Mouse (Mus musculus) limb, embryonic 11.5 days (tissue): ENCODE data around the gene Fermt2. TPM values are rescaled to one million over a fixed set of nuclear protein-coding genes. Genes with fewer than 3 reads are reported as not detected.

Experiments used
- ATAC-seq: fragments of 200-750 bp; cut with Nextera tagmentation; 2 replicates; pipeline ENCODE4 v1.8.0; 2017; ENCODE audit warnings: low read depth; ENCODE audit not compliant: insufficient number of reproducible peaks, low FRiP score, low TSS enrichment
- DNase-seq: peaks from one replicate; pipeline ENCODE4 v3.0.0-alpha.2; 2015; ENCODE audit warnings: low spot score
- H3K27ac ChIP-seq: fragments of 300-500 bp; sonication (generic); replicated peaks from 2 replicates; pipeline ENCODE4 v1.5.1; 2014; ENCODE audit warnings: low read depth, mild to moderate bottlenecking, low read length
- H3K27me3 ChIP-seq: fragments of 300-500 bp; sonication (generic); 2 replicates; pipeline ENCODE4 v1.6.1; 2014; ENCODE audit warnings: mild to moderate bottlenecking, low read length, mixed read lengths; ENCODE audit not compliant: control insufficient read depth, insufficient read depth
- H3K36me3 ChIP-seq: fragments of 300-500 bp; sonication (generic); 2 replicates; pipeline ENCODE4 v1.6.1; 2014; ENCODE audit warnings: mild to moderate bottlenecking, low read length, moderate library complexity, mixed read lengths; ENCODE audit not compliant: control insufficient read depth, insufficient read depth
- H3K4me1 ChIP-seq: fragments of 300-500 bp; sonication (generic); 2 replicates; pipeline ENCODE4 v1.6.1; 2014; ENCODE audit warnings: low read length, mixed read lengths; ENCODE audit not compliant: control insufficient read depth, insufficient read depth
- H3K4me2 ChIP-seq: fragments of 300-500 bp; sonication (generic); 2 replicates; pipeline ENCODE4 v1.6.1; 2014; ENCODE audit warnings: low read depth, mild to moderate bottlenecking, moderate library complexity; ENCODE audit not compliant: severe bottlenecking
- H3K4me3 ChIP-seq: fragments of 300-500 bp; sonication (generic); 2 replicates; pipeline ENCODE4 v1.5.1; 2014; ENCODE audit warnings: low read depth, low read length
- H3K9ac ChIP-seq: fragments of 300-500 bp; sonication (generic); 2 replicates; pipeline ENCODE4 v1.6.1; 2014; ENCODE audit warnings: mild to moderate bottlenecking, low read length
- H3K9me3 ChIP-seq: fragments of 300-500 bp; sonication (generic); 2 replicates; pipeline ENCODE4 v1.6.1; 2016; ENCODE audit warnings: low read length; ENCODE audit not compliant: control insufficient read depth
- WGBS: fragments of 180-500 bp; shearing (Covaris S2); extraction: QIAGEN DNeasy Blood & Tissue Kit; methylation state at CpG from one replicate; pipeline ENCODE4 v1.1.7; 2014; 5-methylcytosine and 5-hydroxymethylcytosine counted together
- polyA plus RNA-seq: library from polyadenylated mRNA; unstranded; fragments of >200 nt; fragmentation: Nextera tagmentation; extraction: Ambion mirVana; gene quantifications from 2 replicates; pipeline ENCODE4 v1.2.1, GENCODE M21; 2014

The Fermt2 gene
- polyA plus RNA-seq, 1 experiment from 2014 or later: 121 TPM

DNA sequence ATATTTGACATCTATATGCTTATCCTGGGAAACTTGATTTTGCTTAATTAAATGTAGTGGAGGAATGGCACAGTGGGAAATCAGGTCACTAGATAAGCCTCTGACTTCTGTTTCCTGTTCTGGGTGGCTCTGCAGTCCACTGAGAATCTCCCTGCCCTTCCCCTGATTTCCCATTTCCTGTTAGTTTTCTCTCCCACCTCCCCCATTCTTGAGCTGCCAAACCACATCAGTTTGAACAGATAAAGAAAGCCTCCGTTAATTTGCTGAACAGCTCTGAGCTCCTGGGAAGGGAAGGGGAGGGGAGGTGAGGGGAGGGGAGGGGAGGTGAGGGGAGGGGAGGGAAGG lies 73.4 kb downstream of the Fermt2 start:
- DNase-seq: no peak
- no peak overlapping the region for H3K9ac ChIP-seq
- ATAC-seq: no peak
- no peak overlapping the region for H3K27ac ChIP-seq
- H3K4me3 ChIP-seq: no peak overlapping the region
- H3K36me3 ChIP-seq: peaks cover 3% of the 10 kb centered on the region; the same call in 1 of the 2 replicates
- 0% methylated on average over 1 of the region's 1 CpGs for whole genome bisulfite sequencing
- H3K4me1 ChIP-seq: peaks cover 17% of the 10 kb centered on the region
- H3K4me2 ChIP-seq: no peak overlapping the region
- no peaks in the 10 kb centered on the region for H3K27me3 ChIP-seq
- H3K9me3 ChIP-seq: no peaks in the 10 kb centered on the region

DNA sequence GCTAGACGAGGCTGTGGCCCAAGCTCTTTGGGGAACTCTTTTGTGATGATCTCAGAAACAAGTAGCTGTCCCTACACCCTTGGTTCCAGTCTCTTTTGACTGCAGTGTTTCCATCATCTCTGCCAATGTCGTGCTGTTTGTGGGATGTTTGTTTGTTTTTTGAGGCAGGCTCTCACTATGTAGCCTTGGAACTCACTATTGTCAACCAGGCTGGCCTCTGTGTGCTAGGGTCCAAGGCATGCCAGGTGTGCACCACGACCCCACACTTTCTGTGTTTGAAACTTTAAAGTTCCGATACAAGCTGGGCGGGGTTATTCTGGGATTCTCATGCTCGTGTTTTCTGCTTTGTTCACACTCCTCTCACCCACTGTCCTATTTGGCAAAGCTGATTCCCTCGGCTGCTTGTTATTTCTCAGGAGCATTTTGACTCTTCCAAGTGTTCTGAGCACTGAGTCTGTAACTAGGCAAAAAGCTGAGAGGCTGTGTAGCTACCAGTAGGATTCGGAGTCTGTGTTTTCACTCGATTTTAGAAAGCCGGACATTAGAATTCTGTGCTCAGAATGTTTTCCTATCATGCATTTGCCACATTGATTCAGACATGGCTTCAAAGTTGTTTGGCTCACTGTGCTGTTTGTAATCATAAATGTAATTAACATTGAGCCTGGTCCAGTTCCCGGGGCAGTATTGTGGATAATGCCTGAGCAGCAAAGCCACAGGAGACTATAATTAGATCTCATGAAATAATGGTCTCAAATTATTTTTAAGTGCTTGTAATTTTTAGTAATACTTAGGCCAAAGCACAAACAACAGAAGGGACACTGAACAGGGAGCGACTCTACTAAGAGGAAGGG lies 74.0 kb downstream of the Fermt2 start:
- Histone ChIP-seq H3K27ac (no peak overlapping the region; the same call in 1 of the 2 replicates), H3K4me1 (peaks cover 17% of the 10 kb centered on the region), H3K9ac (no peak overlapping the region), H3K36me3 (peaks cover 3% of the 10 kb centered on the region; the same call in 1 of the 2 replicates), H3K4me3 (no peak overlapping the region), H3K4me2 (no peak overlapping the region), H3K9me3 (no peaks in the 10 kb centered on the region), H3K27me3 (no peaks in the 10 kb centered on the region)
- DNase-seq: no peak
- 60% methylated on average over 12 of the region's 12 CpGs for whole genome bisulfite sequencing
- no peak for ATAC-seq

DNA sequence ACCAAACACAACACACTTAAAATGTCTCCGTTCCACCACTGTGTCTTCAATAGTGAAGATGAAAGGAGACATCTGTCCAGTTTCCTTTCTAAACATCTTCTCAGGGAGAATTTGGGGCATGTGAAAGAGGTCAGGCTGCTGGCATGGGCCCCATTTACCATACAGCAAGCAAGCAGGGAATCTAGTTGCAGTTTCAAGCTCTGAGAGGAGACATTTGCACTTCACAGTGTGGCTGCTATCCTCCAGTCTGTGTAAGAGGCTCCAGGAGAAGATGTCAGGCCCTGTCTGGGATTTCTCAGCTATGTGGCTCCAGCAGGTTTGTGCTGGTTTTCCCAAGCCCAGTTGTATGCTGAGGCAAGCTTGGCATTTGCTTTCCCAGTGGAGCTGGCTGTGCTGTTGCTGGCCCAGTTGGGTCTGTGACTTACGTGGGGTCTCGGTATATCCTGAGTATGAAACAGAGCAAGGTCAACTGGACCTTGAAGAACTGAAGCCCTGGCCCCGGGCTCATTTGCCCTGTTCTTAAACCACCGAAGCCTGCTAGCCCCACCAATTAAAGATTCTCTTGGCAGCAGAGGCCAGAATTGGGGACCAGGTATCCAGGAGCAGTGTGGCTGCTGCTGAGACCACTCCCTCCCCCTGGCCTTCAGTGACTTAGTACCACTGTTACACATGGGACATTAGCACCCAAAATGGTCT lies 76.2 kb downstream of the Fermt2 start:
- no peaks in the 10 kb centered on the region for H3K36me3 ChIP-seq
- no peak overlapping the region for H3K4me3 ChIP-seq
- H3K27me3 ChIP-seq: no peaks in the 10 kb centered on the region
- no peaks in the 10 kb centered on the region for H3K9me3 ChIP-seq
- no peak for ATAC-seq
- no peak for DNase-seq
- WGBS: 60% methylated on average over 5 of the region's 5 CpGs
- peaks cover 17% of the 10 kb centered on the region for H3K4me1 ChIP-seq
- no peak overlapping the region for H3K9ac ChIP-seq
- H3K4me2 ChIP-seq: no peak overlapping the region
- H3K27ac ChIP-seq: no peak overlapping the region

DNA sequence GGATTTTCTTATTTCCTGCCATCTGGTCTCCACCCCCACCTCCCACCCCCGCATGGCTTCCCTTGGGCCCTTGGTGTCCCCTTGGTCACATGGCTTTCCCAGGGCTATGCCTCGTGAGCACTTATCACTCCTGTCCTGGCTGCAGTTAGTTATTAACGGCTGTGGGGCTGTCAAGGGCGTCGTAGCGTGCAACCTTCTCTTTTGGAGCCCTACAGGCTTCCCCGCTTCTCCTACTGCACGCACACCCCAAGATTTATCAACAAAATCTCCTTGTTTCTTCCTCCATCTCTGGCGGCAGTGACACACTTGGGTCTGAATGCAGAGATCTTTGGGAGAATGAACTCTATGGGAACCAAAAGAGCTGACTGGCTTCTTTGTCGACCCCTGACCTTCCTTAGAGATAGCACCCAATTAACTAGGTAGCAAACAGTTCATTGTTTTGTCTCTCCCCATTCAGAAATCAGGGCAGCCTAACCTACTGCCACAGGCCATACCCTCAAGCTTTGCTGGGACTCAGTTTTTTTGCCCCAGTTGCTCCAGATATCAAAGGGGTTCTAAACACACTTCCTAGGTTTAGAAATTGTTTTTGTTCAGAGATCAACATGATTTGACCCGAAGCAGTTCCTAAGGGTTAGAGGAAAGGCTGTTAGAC lies 76.9 kb downstream of the Fermt2 start:
- H3K4me3 ChIP-seq: no peak overlapping the region
- DNase-seq (no peak), ATAC-seq (no peak)
- 33% methylated on average over 11 of the region's 11 CpGs for WGBS
- H3K27me3 ChIP-seq: no peaks in the 10 kb centered on the region
- H3K36me3 ChIP-seq: no peaks in the 10 kb centered on the region
- peaks cover 17% of the 10 kb centered on the region for H3K4me1 ChIP-seq
- no peak overlapping the region for H3K9ac ChIP-seq
- H3K27ac ChIP-seq: no peak overlapping the region
- no peaks in the 10 kb centered on the region for H3K9me3 ChIP-seq
- H3K4me2 ChIP-seq: no peak overlapping the region

DNA sequence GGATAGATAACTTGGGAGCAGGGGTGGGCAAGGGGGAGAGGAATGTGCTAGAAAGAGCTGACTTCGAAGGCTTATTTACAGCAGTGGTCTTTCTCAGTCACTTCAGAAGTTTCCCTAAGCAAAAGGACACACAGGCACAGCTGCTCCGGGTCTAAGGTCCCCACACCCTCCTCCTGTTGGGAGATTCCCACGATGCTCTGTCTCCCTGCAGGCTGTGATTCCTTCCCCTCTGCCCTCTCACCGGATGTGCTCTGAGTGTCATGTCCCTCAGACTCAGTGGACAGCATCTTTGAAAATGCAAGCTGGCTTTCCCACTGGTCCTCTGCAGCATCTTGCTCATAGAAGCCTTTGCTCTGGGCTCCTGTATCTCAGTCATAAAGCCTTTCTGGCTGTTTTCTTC lies 77.8 kb downstream of the Fermt2 start:
- WGBS: 47% methylated on average over 4 of the region's 4 CpGs
- Histone ChIP-seq H3K27me3 (no peaks in the 10 kb centered on the region), H3K4me1 (peaks cover 17% of the 10 kb centered on the region), H3K27ac (no peak overlapping the region), H3K9ac (no peak overlapping the region), H3K4me3 (no peak overlapping the region), H3K4me2 (no peak overlapping the region), H3K36me3 (no peaks in the 10 kb centered on the region), H3K9me3 (no peaks in the 10 kb centered on the region)
- ATAC-seq (no peak), DNase-seq (no peak)

GRCm38 (mm10) chr14:45451090-45451489 lies 78.8 kb downstream of the Fermt2 start:
- no peaks in the 10 kb centered on the region for H3K27me3 ChIP-seq
- no peak for ATAC-seq
- DNase-seq: no peak
- H3K36me3 ChIP-seq: no peaks in the 10 kb centered on the region
- H3K4me2 ChIP-seq: no peak overlapping the region
- H3K4me3 ChIP-seq: no peak overlapping the region
- H3K9ac ChIP-seq: no peak overlapping the region
- no peak overlapping the region for H3K27ac ChIP-seq
- peaks cover 13% of the 10 kb centered on the region for H3K4me1 ChIP-seq
- no peaks in the 10 kb centered on the region for H3K9me3 ChIP-seq
- WGBS: 48% methylated on average over 2 of the region's 2 CpGs

GRCm38 (mm10) chr14:45446777-45447176 lies 83.1 kb downstream of the Fermt2 start:
- Histone ChIP-seq H3K9me3 (no peaks in the 10 kb centered on the region), H3K4me2 (no peak overlapping the region), H3K4me3 (no peak overlapping the region), H3K36me3 (no peaks in the 10 kb centered on the region), H3K27ac (no peak overlapping the region), H3K9ac (no peak overlapping the region), H3K27me3 (no peaks in the 10 kb centered on the region), H3K4me1 (peaks cover 11% of the 10 kb centered on the region)
- no peak for ATAC-seq
- WGBS: 85% methylated on average over 3 of the region's 3 CpGs
- no peak for DNase-seq

DNA sequence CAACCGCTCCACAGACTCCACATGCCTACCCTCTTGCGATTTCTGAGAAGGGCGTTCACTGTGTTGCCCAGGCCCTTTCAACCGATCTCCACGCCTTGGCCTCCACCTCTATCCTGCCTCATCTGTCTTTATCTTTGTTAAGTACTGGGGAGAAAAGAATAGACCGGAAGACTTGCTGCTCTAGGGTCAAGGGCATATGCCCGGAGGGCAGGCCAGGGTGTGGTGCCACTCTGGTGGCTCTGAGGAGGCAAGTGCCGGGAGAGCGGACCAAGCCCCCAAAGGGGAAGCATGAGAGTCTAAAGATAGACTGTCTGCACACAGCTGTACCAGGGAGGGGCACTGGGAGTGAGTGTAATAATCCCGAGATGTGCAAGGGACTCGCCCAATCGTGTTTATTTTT lies 84.5 kb downstream of the Fermt2 start:
- 64% methylated on average over 12 of the region's 12 CpGs for WGBS
- ATAC-seq (no peak), DNase-seq (no peak)
- Histone ChIP-seq H3K4me1 (peaks cover 14% of the 10 kb centered on the region), H3K4me2 (no peak overlapping the region), H3K4me3 (no peak overlapping the region), H3K27me3 (no peaks in the 10 kb centered on the region), H3K9ac (no peak overlapping the region), H3K36me3 (no peaks in the 10 kb centered on the region), H3K27ac (no peak overlapping the region; the same call in 1 of the 2 replicates), H3K9me3 (no peaks in the 10 kb centered on the region)
